Mouse (Mus musculus): Measurements from ENCODE around the gene Myoc. TPM values are rescaled to one million over a fixed set of nuclear protein-coding genes. Genes with fewer than 3 reads are reported as not detected.

Gene Myoc
- polyA plus RNA-seq, 1 experiment from 2014 or later = not detected

DNA sequence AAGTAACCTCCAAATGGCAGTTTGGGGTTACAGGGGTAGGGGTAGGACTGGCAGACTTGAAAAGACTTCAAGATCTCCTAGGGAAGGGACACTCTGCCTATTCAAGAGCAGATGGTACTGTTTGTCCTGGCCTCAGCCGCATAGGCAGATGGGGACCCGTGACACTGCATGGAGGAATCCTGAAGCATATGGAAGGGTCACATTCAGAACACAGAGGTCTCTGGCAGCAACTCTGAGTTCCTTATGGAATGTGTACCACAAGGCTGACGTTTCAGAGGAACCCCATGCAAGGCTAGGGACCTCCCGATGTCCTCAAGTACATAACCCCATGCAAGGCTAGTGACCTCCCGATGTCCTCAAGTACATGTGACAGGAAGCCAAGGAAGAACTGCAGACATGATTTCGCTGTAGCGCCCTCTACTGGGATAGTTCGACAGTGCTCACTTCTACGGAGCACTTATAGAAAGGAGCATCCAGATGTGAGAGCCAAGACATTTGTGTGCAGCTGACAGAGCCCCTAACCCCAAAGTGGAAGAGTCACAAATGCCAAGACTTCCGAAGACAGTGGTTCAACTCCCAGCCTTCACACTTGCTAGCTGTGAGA lies 7.2 kb downstream of the Myoc start:
- ChIA-PET CTCF (no interaction called here), POLR2A (no interaction called here)
- in situ Hi-C loops (cut with MboI; ENCODE audit: low pct_unique_long_range_greater_than_20kb) = no loop called here
- H3K27me3 ChIP-seq = peaks cover 20% of the 10 kb centered on the region
- ATAC-seq (no peak), DNase-seq (ENCODE audit: low read depth, low spot score) (no peak)
- TF ChIP-seq CTCF (IDR thresholded peaks at IDR 0.05) = no peak

DNA sequence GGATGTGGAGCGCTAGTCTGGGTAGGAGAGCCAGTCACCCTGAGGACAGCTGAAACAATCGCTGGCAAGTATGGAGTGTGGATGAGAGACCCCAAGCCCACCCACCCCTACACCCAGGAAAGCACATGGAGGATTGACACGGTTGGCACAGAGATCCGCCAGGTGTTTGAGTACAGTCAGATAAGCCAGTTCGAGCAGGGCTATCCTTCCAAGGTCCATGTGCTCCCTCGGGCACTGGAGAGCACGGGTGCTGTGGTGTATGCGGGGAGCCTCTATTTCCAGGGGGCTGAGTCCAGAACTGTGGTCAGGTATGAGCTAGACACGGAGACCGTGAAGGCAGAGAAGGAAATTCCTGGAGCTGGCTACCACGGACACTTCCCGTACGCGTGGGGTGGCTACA lies 9.5 kb downstream of the Myoc start:
- ATAC-seq (no peak), DNase-seq (ENCODE audit: low read depth, low spot score) (no peak)
- peaks cover 23% of the 10 kb centered on the region for H3K27me3 ChIP-seq
- no peak for TF ChIP-seq CTCF (IDR thresholded peaks at IDR 0.05)
- ChIA-PET POLR2A (no interaction called here), CTCF (no interaction called here)
- in situ Hi-C loops (cut with MboI; ENCODE audit: low pct_unique_long_range_greater_than_20kb) = no loop called here

DNA sequence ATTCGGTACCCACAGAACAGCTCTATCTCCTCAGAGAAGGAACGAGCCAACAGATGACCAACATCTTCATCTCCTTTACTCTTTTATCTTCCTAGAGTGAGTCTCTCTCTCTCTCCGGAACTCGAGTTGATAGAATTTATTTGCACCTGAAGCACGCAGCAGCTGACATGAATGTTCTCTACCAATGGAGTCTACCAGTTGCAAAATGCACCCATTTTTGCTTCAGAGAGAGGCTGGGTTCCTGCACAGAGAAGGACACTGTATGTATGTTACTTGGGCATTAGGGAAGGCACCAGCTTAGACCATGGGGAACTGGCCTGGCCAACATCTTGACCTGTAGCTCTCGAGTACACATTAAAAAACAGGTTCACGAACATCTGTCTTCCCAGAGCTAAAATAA lies 19.2 kb downstream of the Myoc start, which contains the start of gene Myocos:
Gene Myocos, minus strand, starts transcription at position 101 of the 400 bp plus-strand sequence.
- ATAC-seq = no peak
- no peak for TF ChIP-seq CTCF (IDR thresholded peaks at IDR 0.05)
- H3K27me3 ChIP-seq = no peaks in the 10 kb centered on the region
- ChIA-PET CTCF (interaction anchor here (1.1 kb wide), 1 partner anchor 85 kb away, joined by 3 read pairs; no protein-coding TSS in a partner anchor), POLR2A (no interaction called here)
- no peak for DNase-seq (ENCODE audit: low read depth, low spot score)
- in situ Hi-C loops (cut with MboI; ENCODE audit: low pct_unique_long_range_greater_than_20kb) = loop anchor here (25.0 kb wide), 1 partner anchor 696 kb away; the partner anchor contains the start of gene Pigc

DNA sequence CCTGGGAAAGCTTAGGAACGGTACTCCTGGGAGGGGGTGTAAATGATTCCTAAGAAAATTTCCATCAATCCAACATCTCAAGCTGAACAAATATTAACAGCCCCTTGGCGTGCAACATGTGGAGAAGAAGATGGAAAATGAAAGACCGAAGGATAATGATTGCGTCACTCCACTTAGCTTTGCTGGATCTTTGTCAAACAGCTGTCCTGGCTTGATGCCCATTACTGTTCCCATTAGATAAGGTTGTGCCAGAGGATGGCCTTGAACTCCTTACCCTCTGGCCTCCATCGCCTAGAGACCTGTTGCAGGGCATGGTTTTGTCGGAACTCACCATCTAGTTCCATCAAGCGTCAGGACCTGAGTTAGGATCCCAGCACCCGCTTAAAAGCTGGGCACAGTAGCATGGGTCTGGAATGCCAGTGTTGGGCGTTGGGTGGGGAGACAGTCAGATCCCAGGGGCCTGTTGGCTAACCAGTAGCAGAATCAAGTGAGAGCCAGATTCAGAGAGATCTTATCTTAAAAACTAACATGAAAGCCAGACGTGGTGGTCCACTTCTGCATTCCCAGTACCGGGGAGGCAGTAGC lies 21.4 kb downstream of the Myoc start:
- no peaks in the 10 kb centered on the region for H3K27me3 ChIP-seq
- DNase-seq (ENCODE audit: low read depth, low spot score) (no peak), ATAC-seq (no peak)
- in situ Hi-C loops (cut with MboI; ENCODE audit: low pct_unique_long_range_greater_than_20kb) = loop anchor here (5.0 to 25.0 kb wide), 3 partner anchors 108 to 698 kb away; partner anchors contain the start of gene Pigc
- TF ChIP-seq CTCF (IDR thresholded peaks at IDR 0.05) = no peak
- CTCF ChIA-PET = no interaction called here
- POLR2A ChIA-PET = no interaction called here

DNA sequence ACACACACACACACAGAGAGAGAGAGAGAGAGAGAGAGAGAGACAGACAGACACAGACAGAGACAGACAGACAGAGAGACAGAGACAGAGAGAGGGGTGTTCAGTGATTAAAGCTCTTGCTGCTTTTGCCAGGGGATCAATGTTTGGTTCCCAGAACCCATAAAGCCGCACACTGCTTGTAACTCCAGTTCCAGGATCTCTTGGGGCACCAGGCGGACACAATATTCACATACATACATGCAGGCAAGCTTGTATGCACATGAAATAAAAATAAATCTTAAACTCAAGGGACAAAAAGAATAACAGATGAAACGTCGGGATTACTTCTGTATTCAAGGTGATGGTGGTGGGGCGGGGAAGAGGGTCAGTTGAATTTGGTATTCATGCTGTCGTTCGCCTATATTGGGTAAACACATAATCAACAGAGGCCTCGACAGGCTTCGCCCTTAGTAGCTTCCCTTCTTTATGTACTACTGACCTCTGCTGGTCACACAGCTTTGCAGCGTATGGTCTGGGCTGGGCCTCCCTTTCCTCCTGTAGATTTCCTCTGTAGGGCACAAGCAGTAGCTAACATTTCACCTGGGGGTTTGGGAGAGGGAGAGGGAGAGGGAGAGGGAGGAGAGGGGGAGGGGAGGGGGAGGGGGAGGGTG lies 26.0 kb downstream of the Myoc start:
- peak; percentile 93 for TF ChIP-seq CTCF (IDR thresholded peaks at IDR 0.05)
- DNase-seq (ENCODE audit: low read depth, low spot score) (peak; percentile 44), ATAC-seq (peak; percentile 89)
- ChIA-PET POLR2A (interaction anchor here (1.9 kb wide), 1 partner anchor 116 kb away, joined by 4 read pairs; no protein-coding TSS in a partner anchor), CTCF (interaction anchor here (0.6 to 2.9 kb wide), 13 partner anchors 9 to 306 kb away, joined by 3 to 17 read pairs (median 4); partner anchors contain the start of gene Mettl13)
- in situ Hi-C loops (cut with MboI; ENCODE audit: low pct_unique_long_range_greater_than_20kb) = loop anchor here (5.0 to 25.0 kb wide), 3 partner anchors 113 to 703 kb away; partner anchors contain the start of gene Pigc
- H3K27me3 ChIP-seq = no peaks in the 10 kb centered on the region

DNA sequence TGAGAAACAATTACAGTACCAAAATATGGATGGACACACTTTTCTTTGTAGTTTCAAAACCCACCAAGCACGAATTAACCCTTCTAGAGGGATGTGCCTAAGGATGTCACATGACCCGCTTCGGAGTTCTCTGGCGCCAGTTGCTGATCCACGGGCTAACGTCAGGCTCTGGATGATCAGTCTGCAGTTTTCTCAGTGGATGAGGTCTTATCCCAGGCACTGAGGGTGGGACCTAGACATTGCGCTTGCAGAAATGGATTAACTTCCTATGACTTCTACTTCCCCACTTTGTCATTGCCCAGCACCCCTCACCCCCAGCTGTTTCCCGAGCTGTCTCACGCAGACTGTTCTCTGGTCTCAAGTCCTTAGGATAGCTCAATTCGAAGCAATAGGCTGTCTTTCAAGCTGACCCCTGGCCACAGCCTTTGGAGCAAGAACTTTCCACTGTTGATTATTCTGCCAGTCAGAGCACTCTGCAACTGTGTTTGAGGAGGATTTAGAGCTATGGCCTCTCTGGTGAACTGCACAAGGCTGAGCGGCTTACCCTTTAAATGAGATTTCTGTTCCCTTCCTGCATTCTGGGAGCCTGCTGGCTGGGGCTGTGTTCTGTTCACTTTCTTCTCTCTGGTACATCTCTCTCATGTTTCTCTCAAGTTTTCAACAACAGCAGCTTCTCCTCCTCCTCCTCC lies 26.7 kb downstream of the Myoc start:
- ChIA-PET CTCF (interaction anchor here (0.6 to 2.9 kb wide), 12 partner anchors 9 to 307 kb away, joined by 3 to 17 read pairs (median 4); partner anchors contain the start of gene Mettl13), POLR2A (interaction anchor here (1.9 kb wide), 1 partner anchor 117 kb away, joined by 4 read pairs; no protein-coding TSS in a partner anchor)
- ATAC-seq (peak; percentile 72), DNase-seq (ENCODE audit: low read depth, low spot score) (peak; percentile 13)
- no peaks in the 10 kb centered on the region for H3K27me3 ChIP-seq
- in situ Hi-C loops (cut with MboI; ENCODE audit: low pct_unique_long_range_greater_than_20kb) = loop anchor here (10.0 to 25.0 kb wide), 2 partner anchors 311 to 703 kb away; partner anchors contain the start of gene Pigc
- TF ChIP-seq CTCF (IDR thresholded peaks at IDR 0.05) = no peak

DNA sequence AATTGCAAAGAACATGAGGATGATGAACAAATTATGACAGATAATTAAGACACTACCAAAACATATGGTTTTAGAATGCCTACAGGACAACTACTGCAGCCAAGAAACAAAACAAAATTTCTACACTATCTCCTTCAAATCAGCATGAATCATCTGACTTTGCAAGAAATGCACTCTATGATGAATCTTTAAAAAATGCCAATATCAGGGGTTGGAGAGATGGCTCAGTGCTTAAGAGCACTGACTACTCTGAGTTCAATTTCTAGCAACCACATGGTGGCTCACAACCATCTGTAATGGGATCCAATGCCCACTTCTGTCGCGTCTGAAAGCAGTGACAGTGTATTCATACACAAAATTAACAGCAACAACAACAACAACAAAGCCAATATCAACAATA lies 54.8 kb downstream of the Myoc start:
- no peak for TF ChIP-seq CTCF (IDR thresholded peaks at IDR 0.05)
- H3K27me3 ChIP-seq = no peaks in the 10 kb centered on the region
- CTCF ChIA-PET = no interaction called here
- in situ Hi-C loops (cut with MboI; ENCODE audit: low pct_unique_long_range_greater_than_20kb) = no loop called here
- POLR2A ChIA-PET = no interaction called here
- ATAC-seq (no peak), DNase-seq (ENCODE audit: low read depth, low spot score) (no peak)

DNA sequence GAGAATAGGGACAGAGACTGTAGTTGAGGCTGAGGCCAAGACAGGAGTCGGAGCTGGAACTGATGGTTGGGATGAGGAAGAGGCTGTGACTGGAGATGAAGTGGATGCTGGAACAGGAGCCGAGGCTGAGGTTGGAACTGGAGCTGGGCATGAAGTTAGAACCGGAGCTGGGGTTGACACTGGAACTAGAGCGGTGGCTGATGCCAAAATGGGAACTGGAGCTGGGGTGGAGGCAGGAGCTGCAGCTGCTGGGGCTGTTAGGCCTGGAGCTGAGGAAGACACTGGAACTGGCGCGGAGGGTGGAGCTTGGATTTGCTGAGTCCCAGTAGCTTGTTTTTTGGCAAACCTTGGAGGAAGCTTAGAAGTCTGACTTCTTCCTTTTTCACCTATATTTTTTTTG lies 58.9 kb downstream of the Myoc start:
- in situ Hi-C loops (cut with MboI; ENCODE audit: low pct_unique_long_range_greater_than_20kb) = no loop called here
- no peak for TF ChIP-seq CTCF (IDR thresholded peaks at IDR 0.05)
- ATAC-seq = no peak
- DNase-seq (ENCODE audit: low read depth, low spot score) = no peak
- ChIA-PET CTCF (interaction anchor here (1.1 to 2.3 kb wide), 4 partner anchors 10 to 16 kb away, joined by 3 to 6 read pairs (median 4); no protein-coding TSS in a partner anchor), POLR2A (interaction anchor here (0.7 kb wide), 1 partner anchor 10 kb away, joined by 3 read pairs; no protein-coding TSS in a partner anchor)
- no peaks in the 10 kb centered on the region for H3K27me3 ChIP-seq

Other genes starting within 250 kb of the Myoc start
- gene Dnm3, start 161.1 kb upstream of the Myoc start, polyA plus RNA-seq (2021) = 35.6 TPM
- gene Mettl13, start 90.6 kb upstream of the Myoc start, polyA plus RNA-seq (2021) = 12.0 TPM
- 46.3 TPM for gene Vamp4, start 68.6 kb upstream of the Myoc start, polyA plus RNA-seq (2021)
- not detected for gene Myocos, start 19.1 kb downstream of the Myoc start, polyA plus RNA-seq (2021)
- gene Prrc2c, start 101.4 kb downstream of the Myoc start, polyA plus RNA-seq (2021) = 78.5 TPM
- 0.14 TPM for gene Fmo4, start 174.8 kb downstream of the Myoc start, polyA plus RNA-seq (2021)
- gene Fmo1, start 227.5 kb downstream of the Myoc start, polyA plus RNA-seq (2021) = 19.1 TPM